Mouse (Mus musculus): ENCODE results near the gene Farp2. TPM values are rescaled to one million over a fixed set of nuclear protein-coding genes. Genes with fewer than 3 reads are reported as not detected.

Gene Farp2
- polyA plus RNA-seq (2014; fragmentation: Illumina TruSeq; extraction: RNeasy Lipid Tissue Mini Kit (QIAGEN cat#74804); ENCODE audit: low read depth, low replicate concordance) = 5.4 TPM

GRCm38 (mm10) chr1:93511585-93512350, at the start of gene Farp2:
Gene Farp2 (plus strand): TSS chr1:93512079.

GRCm38 (mm10) chr1:93478586-93479475, 33.0 kb upstream of the Farp2 start, which contains the start of gene Hdlbp:
Gene Hdlbp (minus strand): TSS chr1:93478815.

GRCm38 (mm10) chr1:93658559-93658958, 146.7 kb downstream of the Farp2 start, which contains the start of gene Stk25:
Gene Stk25 (minus strand): TSS chr1:93658659.

Other genes with a start within 250 kb of the Farp2 start
- 19.5 TPM for gene Mterf4, start 206.2 kb upstream of the Farp2 start, polyA plus RNA-seq (2014; fragmentation: Illumina TruSeq; extraction: RNeasy Lipid Tissue Mini Kit (QIAGEN cat#74804); ENCODE audit: low read depth, low replicate concordance)
- 16.5 TPM for gene Ppp1r7, start 169.2 kb upstream of the Farp2 start, polyA plus RNA-seq (2014; fragmentation: Illumina TruSeq; extraction: RNeasy Lipid Tissue Mini Kit (QIAGEN cat#74804); ENCODE audit: low read depth, low replicate concordance)
- 3.7 TPM for gene Pask, start 168.6 kb upstream of the Farp2 start, polyA plus RNA-seq (2014; fragmentation: Illumina TruSeq; extraction: RNeasy Lipid Tissue Mini Kit (QIAGEN cat#74804); ENCODE audit: low read depth, low replicate concordance)
- 0.32 TPM for gene Ano7, start 138.1 kb upstream of the Farp2 start, polyA plus RNA-seq (2014; fragmentation: Illumina TruSeq; extraction: RNeasy Lipid Tissue Mini Kit (QIAGEN cat#74804); ENCODE audit: low read depth, low replicate concordance)
- gene Hdlbp, start 33.3 kb upstream of the Farp2 start, polyA plus RNA-seq (2014; fragmentation: Illumina TruSeq; extraction: RNeasy Lipid Tissue Mini Kit (QIAGEN cat#74804); ENCODE audit: low read depth, low replicate concordance) = 195 TPM
- 111 TPM for gene Stk25, start 146.6 kb downstream of the Farp2 start, polyA plus RNA-seq (2014; fragmentation: Illumina TruSeq; extraction: RNeasy Lipid Tissue Mini Kit (QIAGEN cat#74804); ENCODE audit: low read depth, low replicate concordance)
- 18.8 TPM for gene Bok, start 173.6 kb downstream of the Farp2 start, polyA plus RNA-seq (2014; fragmentation: Illumina TruSeq; extraction: RNeasy Lipid Tissue Mini Kit (QIAGEN cat#74804); ENCODE audit: low read depth, low replicate concordance)
- gene Atg4b, start 239.4 kb downstream of the Farp2 start, polyA plus RNA-seq (2014; fragmentation: Illumina TruSeq; extraction: RNeasy Lipid Tissue Mini Kit (QIAGEN cat#74804); ENCODE audit: low read depth, low replicate concordance) = 40.2 TPM
- gene Thap4, start 242.8 kb downstream of the Farp2 start, polyA plus RNA-seq (2014; fragmentation: Illumina TruSeq; extraction: RNeasy Lipid Tissue Mini Kit (QIAGEN cat#74804); ENCODE audit: low read depth, low replicate concordance) = 30.5 TPM

Data from adipose tissue, adult 10 weeks (tissue).